Mouse (Mus musculus) bone marrow, adult 2 months (tissue): ENCODE measurements around the gene Ttc3.
"Not testable (repeated sequence)": the region's sequence is repeated elsewhere in the genome, so short reads cannot be mapped to it uniquely, and the experiment has no call there.

Source experiments
- CTCF ChIP-seq: fragments of 200-500 bp; IDR thresholded peaks from 2 replicates; pipeline ENCODE4 v1.5.1; 2011; ENCODE audit warnings: low read length, control low read depth; ENCODE audit not compliant: control insufficient read depth, insufficient read depth
- POLR2A ChIP-seq: fragments of 200-500 bp; IDR thresholded peaks from 2 replicates; pipeline ENCODE4 v1.6.1; 2011; ENCODE audit warnings: low read depth, mild to moderate bottlenecking, control low read depth, low read length, borderline replicate concordance; ENCODE audit not compliant: control insufficient read depth

- TF ChIP-seq CTCF, POLR2A: not testable (repeated sequence)
Observed at GRCm38 (mm10) chr16:94497176-94497575, 126.8 kb downstream of the Ttc3 start.
